ENCODE assay signal across 8 mouse cellular contexts in genomic region chr8:126662151-126662550, GRCm38 (mm10).
DNase-seq lines count a peak whose midpoint lies in the region; ATAC-seq and TF ChIP-seq lines count a peak whose summit lies in the region.

No protein-coding gene starts in this region.

- peaks cover 73% of the 10 kb centered on the region for H3K4me1 ChIP-seq in lung, postnatal 0 days (ENCODE audit: insufficient read depth, low read depth, low read length)
- peaks cover 86% of the 10 kb centered on the region for H3K4me1 ChIP-seq in kidney, embryonic 15.5 days
- H3K4me1 ChIP-seq in olfactory bulb, adult 2 months (ENCODE audit: control insufficient read depth, insufficient read depth, low read length), result peaks cover 59% of the 10 kb centered on the region

- no peak overlapping the region for H3K4me3 ChIP-seq in lung, postnatal 0 days (ENCODE audit: low read depth, low read length)
- H3K4me3 ChIP-seq in kidney, embryonic 15.5 days (replicated peaks), result no peak overlapping the region
- H3K4me3 ChIP-seq in olfactory bulb, adult 2 months (ENCODE audit: insufficient read depth, low read depth, low read length), result no peak overlapping the region

- peak overlapping the region; percentile 96 for H3K27ac ChIP-seq in lung, postnatal 0 days (ENCODE audit: low read length)
- H3K27ac ChIP-seq in kidney, embryonic 15.5 days, result peak overlapping the region; percentile 98
- H3K27ac ChIP-seq in olfactory bulb, adult 2 months (ENCODE audit: insufficient read depth, low read depth, low read length), result peak overlapping the region; percentile 8; the same call in 1 of the 2 replicates

- no peak for TF ChIP-seq POLR2A in olfactory bulb, adult 2 months (IDR thresholded peaks at IDR 0.05; ENCODE audit: insufficient read depth, low read depth, low read length)

- H3K4me2 ChIP-seq in lung, postnatal 0 days (replicated peaks; ENCODE audit: low read depth, low read length), result no peak overlapping the region
- H3K4me2 ChIP-seq in kidney, embryonic 15.5 days, result no peak overlapping the region

- DNase-seq in adrenal gland, adult 2 months, result peak; percentile 48
- no peak for DNase-seq in adrenal gland, postnatal 36 days
- DNase-seq in lung, postnatal 0 days (ENCODE audit: low spot score), result no peak
- DNase-seq in lung, postnatal 10 days, result no peak
- no peak for DNase-seq in cerebellum, adult 11-12 months
- DNase-seq in c-Kit-positive CD71-positive TER-119-positive erythroid progenitor cells, embryonic 14.5 days (ENCODE audit: low spot score), result no peak

- no peak overlapping the region for H3K9ac ChIP-seq in lung, postnatal 0 days (replicated peaks; ENCODE audit: low read depth)
- no peak overlapping the region for H3K9ac ChIP-seq in kidney, embryonic 15.5 days

- 32% methylated on average over 5 of the region's 5 CpGs for WGBS in lung, postnatal 0 days
- WGBS in kidney, embryonic 15.5 days, result 31% methylated on average over 5 of the region's 5 CpGs
- WGBS in olfactory bulb, adult 2 months, result 66% methylated on average over 5 of the region's 5 CpGs

- ATAC-seq in lung, postnatal 0 days, result no peak
- ATAC-seq in kidney, embryonic 15.5 days (replicated peaks; ENCODE audit: low FRiP score), result no peak

- no peaks in the 10 kb centered on the region for H3K9me3 ChIP-seq in lung, postnatal 0 days (ENCODE audit: low read length)
- no peaks in the 10 kb centered on the region for H3K9me3 ChIP-seq in kidney, embryonic 15.5 days (replicated peaks)

- no peaks in the 10 kb centered on the region for H3K27me3 ChIP-seq in lung, postnatal 0 days (replicated peaks; ENCODE audit: insufficient read depth, low read length)
- H3K27me3 ChIP-seq in kidney, embryonic 15.5 days, result no peaks in the 10 kb centered on the region

- H3K36me3 ChIP-seq in lung, postnatal 0 days (ENCODE audit: insufficient read depth, low read length), result no peaks in the 10 kb centered on the region
- H3K36me3 ChIP-seq in kidney, embryonic 15.5 days, result no peaks in the 10 kb centered on the region

- no peak for TF ChIP-seq EP300 in lung, postnatal 0 days (IDR thresholded peaks at IDR 0.05)

- TF ChIP-seq CTCF in lung, postnatal 0 days (IDR thresholded peaks at IDR 0.05), result no peak
- no peak for TF ChIP-seq CTCF in olfactory bulb, adult 2 months (IDR thresholded peaks at IDR 0.05; ENCODE audit: insufficient read depth, low read depth, low read length)

Comparison
In these comparisons a context has a peak if more than half of its experiments do, and no peak if none do; other contexts are left out.
1. H3K27ac ChIP-seq: peak in every context shown above with its lines; median percentile 98 in kidney, embryonic 15.5 days; 96 in lung, postnatal 0 days; 8 in olfactory bulb, adult 2 months.